Mouse (Mus musculus): Measurements from ENCODE around the gene Iqgap1. TPM values are rescaled to one million over a fixed set of nuclear protein-coding genes. Genes with fewer than 3 reads are reported as not detected.

Gene Iqgap1
- total and polyA plus RNA-seq, 3 experiments, result 20.6 to 87.9 (median 58.8) TPM

DNA sequence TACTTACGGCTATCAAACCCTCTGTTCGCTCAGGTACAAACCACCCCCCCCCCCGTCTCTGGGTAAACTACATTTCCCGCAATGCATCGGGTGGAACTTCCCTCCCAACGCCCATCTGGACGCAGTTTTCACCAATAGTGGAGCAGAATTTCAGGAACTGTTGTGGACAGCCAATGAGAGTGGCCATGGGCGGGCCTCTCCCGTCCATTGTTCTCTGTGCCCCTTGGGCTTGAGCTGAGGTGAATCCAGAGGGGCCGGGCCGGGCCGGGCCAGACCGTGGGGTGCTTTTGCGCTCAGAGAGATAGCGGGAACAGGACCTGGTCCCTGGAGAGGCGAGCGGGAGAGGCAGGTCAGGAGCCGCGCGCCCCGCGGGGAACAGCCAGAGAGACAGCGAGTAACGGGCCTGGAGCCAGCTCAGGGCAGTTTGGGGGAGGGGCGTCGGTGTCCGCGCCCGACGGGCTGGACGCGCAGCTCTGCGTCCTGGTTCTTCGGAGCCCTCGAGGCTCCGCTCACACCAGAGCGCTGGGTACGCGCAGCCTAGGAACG is 35.0 kb upstream of the Iqgap1 start, which contains the start of gene Zscan2 (continued):
- no peak for TF ChIP-seq ZMIZ1 (IDR thresholded peaks at IDR 0.05; ENCODE audit: low read depth, low read length)
- TF ChIP-seq USF1 (IDR thresholded peaks at IDR 0.05; ENCODE audit: low read depth, low read length), result no peak
- TF ChIP-seq RCOR1 (IDR thresholded peaks at IDR 0.05; ENCODE audit: low read depth, low read length), result no peak
- TF ChIP-seq MEF2A (IDR thresholded peaks at IDR 0.05; ENCODE audit: extremely low read depth, insufficient replicate concordance, low read depth, low read length, poor library complexity, severe bottlenecking), result no peak
- TF ChIP-seq E2F4 (IDR thresholded peaks at IDR 0.05; ENCODE audit: borderline replicate concordance, low read depth, low read length), result no peak
- no peak for TF ChIP-seq TBP (IDR thresholded peaks at IDR 0.05; ENCODE audit: low read depth, low read length)
- TF ChIP-seq RAD21 (IDR thresholded peaks at IDR 0.05; ENCODE audit: low read depth, low read length), result no peak
- TF ChIP-seq ZNF384 (IDR thresholded peaks at IDR 0.05; ENCODE audit: low read depth, low read length), result no peak
- no peak for TF ChIP-seq EP300 (IDR thresholded peaks at IDR 0.05; ENCODE audit: low read depth in 1 of 2, low read length in 2 of 2)
- no peak for TF ChIP-seq MAFK (IDR thresholded peaks at IDR 0.05; ENCODE audit: borderline replicate concordance, low read depth, low read length)
- TF ChIP-seq SMC3 (IDR thresholded peaks at IDR 0.05; ENCODE audit: low read depth, low read length), result no peak

DNA sequence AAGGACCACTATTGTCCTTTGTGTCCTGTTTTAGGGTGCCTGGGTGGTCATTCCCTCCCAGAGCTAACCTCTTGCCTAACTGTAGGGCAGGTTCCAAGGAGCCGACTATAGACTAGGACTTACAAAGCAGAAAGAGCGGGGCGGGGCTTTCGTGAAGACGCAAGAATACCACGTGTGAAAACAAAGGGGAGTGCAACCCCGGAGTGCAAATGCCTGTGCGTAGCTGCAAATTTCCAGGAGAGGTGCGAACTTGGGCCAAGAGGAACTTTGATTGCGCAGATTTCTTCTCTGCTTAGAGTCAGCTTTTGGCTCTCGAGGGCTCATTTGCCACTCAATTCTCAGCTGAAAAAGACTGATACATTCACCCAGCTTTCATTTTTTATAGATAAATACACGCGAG is 34.5 kb upstream of the Iqgap1 start:
- DNase-seq (ENCODE audit: low read depth, low spot score), result peak; percentile 90
- peak overlapping the region; percentile 35 for H3K9ac ChIP-seq (ENCODE audit: control insufficient read depth, low read depth, low read length, poor library complexity, severe bottlenecking)
- H3K27ac ChIP-seq (ENCODE audit: control insufficient read depth, low read depth, low read length), result no peak overlapping the region
- peaks cover 16 to 22% of the 10 kb centered on the region in 2 experiments for H3K4me1 ChIP-seq (ENCODE audit: control insufficient read depth in 1 of 2, insufficient read depth in 2 of 2, low read length in 2 of 2)
- TF ChIP-seq MAFK (IDR thresholded peaks at IDR 0.05; ENCODE audit: borderline replicate concordance, low read depth, low read length), result no peak
- TF ChIP-seq RCOR1 (IDR thresholded peaks at IDR 0.05; ENCODE audit: low read depth, low read length), result peak; percentile 35; the same call in 1 of the 2 replicates
- TF ChIP-seq USF2 (IDR thresholded peaks at IDR 0.05; ENCODE audit: borderline replicate concordance in 1 of 2, insufficient read depth in 1 of 2, low read depth in 1 of 2, low read length in 2 of 2), result peak in 1 of 2 experiments; percentile 36; a peak in 1 of 4 replicates
- TF ChIP-seq MAX (IDR thresholded peaks at IDR 0.05; ENCODE audit: low read length), result peak; percentile 86
- TF ChIP-seq USF1 (IDR thresholded peaks at IDR 0.05; ENCODE audit: low read depth, low read length), result peak; percentile 83
- peak; percentile 89; the same call in 1 of the 2 replicates for TF ChIP-seq SIN3A (IDR thresholded peaks at IDR 0.05; ENCODE audit: low read length)
- TF ChIP-seq BHLHE40 (IDR thresholded peaks at IDR 0.05; ENCODE audit: borderline replicate concordance, low read depth, low read length), result no peak
- TF ChIP-seq MXI1 (IDR thresholded peaks at IDR 0.05; ENCODE audit: low read depth, low read length), result peak; percentile 94
- H3K27me3 ChIP-seq (ENCODE audit: control insufficient read depth in 1 of 2, insufficient read depth in 2 of 2, low read length in 2 of 2), result no peaks in the 10 kb centered on the region
- H3K79me2 ChIP-seq (ENCODE audit: control insufficient read depth, insufficient read depth, low read length, poor library complexity), result no peaks in the 10 kb centered on the region
- H3K9me3 ChIP-seq (replicated peaks; ENCODE audit: insufficient read depth, low read length), result no peaks in the 10 kb centered on the region
- peaks cover 0 to 17% of the 10 kb centered on the region in 2 experiments; a peak in 2 of 4 replicates for H3K36me3 ChIP-seq (ENCODE audit: control insufficient read depth in 1 of 2, insufficient read depth in 2 of 2, low read length in 2 of 2)
- peak overlapping the region; percentile 66 to 88 for H3K4me3 ChIP-seq (ENCODE audit: control insufficient read depth in 1 of 2, insufficient read depth in 1 of 2, low read depth in 2 of 2, low read length in 2 of 2)

DNA sequence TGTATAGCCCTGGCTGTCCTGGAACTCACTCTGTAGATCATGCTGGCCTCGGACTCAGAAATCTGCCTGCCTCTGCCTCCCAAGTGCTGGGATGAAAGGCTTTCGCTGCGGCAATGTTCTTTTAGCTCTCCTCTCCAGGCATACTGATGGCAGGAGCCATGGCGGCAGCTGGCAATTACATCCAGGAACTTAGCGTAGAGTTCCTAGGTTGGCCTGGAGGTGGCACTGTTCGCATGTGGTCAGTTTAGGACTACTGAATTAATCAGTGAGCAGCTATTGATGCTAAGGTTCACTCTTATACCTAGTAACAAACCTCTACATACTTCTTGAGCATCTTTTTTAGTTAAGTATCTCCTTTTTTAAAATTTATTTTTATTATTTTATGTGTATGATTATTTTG is 31.4 kb upstream of the Iqgap1 start:
- Histone ChIP-seq H3K9ac (ENCODE audit: control insufficient read depth, low read depth, low read length, poor library complexity, severe bottlenecking) (peak overlapping the region; percentile 56; the same call in 1 of the 2 replicates), H3K79me2 (ENCODE audit: control insufficient read depth, insufficient read depth, low read length, poor library complexity) (no peaks in the 10 kb centered on the region), H3K4me3 (ENCODE audit: control insufficient read depth in 1 of 2, insufficient read depth in 1 of 2, low read depth in 2 of 2, low read length in 2 of 2) (peak overlapping the region in 1 of 2 experiments; percentile 38; a peak in 1 of 4 replicates), H3K4me1 (ENCODE audit: control insufficient read depth in 1 of 2, insufficient read depth in 2 of 2, low read length in 2 of 2) (peaks cover 5 to 12% of the 10 kb centered on the region in 2 experiments; a peak in 3 of 4 replicates), H3K36me3 (ENCODE audit: control insufficient read depth in 1 of 2, insufficient read depth in 2 of 2, low read length in 2 of 2) (peaks cover 0 to 8% of the 10 kb centered on the region in 2 experiments; a peak in 2 of 4 replicates), H3K27me3 (ENCODE audit: control insufficient read depth in 1 of 2, insufficient read depth in 2 of 2, low read length in 2 of 2) (no peaks in the 10 kb centered on the region), H3K27ac (ENCODE audit: control insufficient read depth, low read depth, low read length) (no peak overlapping the region), H3K9me3 (replicated peaks; ENCODE audit: insufficient read depth, low read length) (no peaks in the 10 kb centered on the region)
- peak; percentile 86 for DNase-seq (ENCODE audit: low read depth, low spot score)
- TF ChIP-seq BHLHE40 (IDR thresholded peaks at IDR 0.05; ENCODE audit: borderline replicate concordance, low read depth, low read length) (no peak), TAL1 (IDR thresholded peaks at IDR 0.05; ENCODE audit: low read length) (no peak), MYB (IDR thresholded peaks at IDR 0.05; ENCODE audit: low read depth, low read length) (no peak), EP300 (IDR thresholded peaks at IDR 0.05; ENCODE audit: low read depth in 1 of 2, low read length in 2 of 2) (no peak), RAD21 (IDR thresholded peaks at IDR 0.05; ENCODE audit: low read depth, low read length) (peak; percentile 93), MYC (IDR thresholded peaks at IDR 0.05; ENCODE audit: low read depth, low read length) (peak; percentile 75), HCFC1 (IDR thresholded peaks at IDR 0.05; ENCODE audit: low read depth, low read length) (no peak), ZMIZ1 (IDR thresholded peaks at IDR 0.05; ENCODE audit: low read depth, low read length) (no peak), CTCF (IDR thresholded peaks at IDR 0.05 in 2 of 3, conservative IDR thresholded peaks at IDR 0.05 in 1 of 3; ENCODE audit: control insufficient read depth in 1 of 3, insufficient read depth in 1 of 3, low read depth in 2 of 3, low read length in 3 of 3, poor library complexity in 1 of 3, severe bottlenecking in 1 of 3) (peak; percentile 86 to 96 (median 91)), SIN3A (IDR thresholded peaks at IDR 0.05; ENCODE audit: low read length) (peak; percentile 52; the same call in 1 of the 2 replicates), SMC3 (IDR thresholded peaks at IDR 0.05; ENCODE audit: low read depth, low read length) (peak; percentile 92), ZKSCAN1 (IDR thresholded peaks at IDR 0.05; ENCODE audit: low read depth, low read length) (no peak), GABPA (IDR thresholded peaks at IDR 0.05; ENCODE audit: low read depth, low read length) (no peak), MAFK (IDR thresholded peaks at IDR 0.05; ENCODE audit: borderline replicate concordance, low read depth, low read length) (no peak), POLR2AphosphoS5 (IDR thresholded peaks at IDR 0.05; ENCODE audit: borderline replicate concordance, low read depth, low read length) (no peak), MXI1 (IDR thresholded peaks at IDR 0.05; ENCODE audit: low read depth, low read length) (peak; percentile 34; the same call in 1 of the 2 replicates), ZC3H11A (IDR thresholded peaks at IDR 0.05; ENCODE audit: low read depth, low read length) (peak; percentile 87)

Data from MEL (cell line).